Mouse (Mus musculus) hindbrain, embryonic 13.5 days (tissue): ENCODE measurements around the gene Nbdy. TPM values are rescaled to one million over a fixed set of nuclear protein-coding genes. Genes with fewer than 3 reads are reported as not detected.

Experiments
- ATAC-seq: fragments of 200-750 bp; cut with Nextera tagmentation; 2 replicates; pipeline ENCODE4 v1.8.0; 2017; ENCODE audit warnings: moderate TSS enrichment; ENCODE audit not compliant: low FRiP score
- H3K27ac ChIP-seq: fragments of 300-500 bp; sonication (generic); 2 replicates; pipeline ENCODE4 v1.5.1; 2015; ENCODE audit warnings: inconsistent platforms, mild to moderate bottlenecking, moderate library complexity
- H3K27me3 ChIP-seq: fragments of 300-500 bp; sonication (generic); 2 replicates; pipeline ENCODE4 v1.6.1; 2015; ENCODE audit warnings: mild to moderate bottlenecking, inconsistent platforms
- H3K36me3 ChIP-seq: fragments of 300-500 bp; sonication (generic); 2 replicates; pipeline ENCODE4 v1.6.1; 2015; ENCODE audit warnings: mild to moderate bottlenecking, inconsistent platforms
- H3K4me1 ChIP-seq: fragments of 300-500 bp; sonication (generic); replicated peaks from 2 replicates; pipeline ENCODE4 v1.6.1; 2015; ENCODE audit warnings: inconsistent platforms
- H3K4me2 ChIP-seq: fragments of 300-500 bp; sonication (generic); 2 replicates; pipeline ENCODE4 v1.6.1; 2015; ENCODE audit warnings: inconsistent platforms, mild to moderate bottlenecking, moderate library complexity
- H3K4me3 ChIP-seq: fragments of 300-500 bp; sonication (generic); 2 replicates; pipeline ENCODE4 v1.5.1; 2015; ENCODE audit warnings: mild to moderate bottlenecking, inconsistent platforms
- H3K9ac ChIP-seq: fragments of 300-500 bp; sonication (generic); 2 replicates; pipeline ENCODE4 v1.6.1; 2015; ENCODE audit warnings: mild to moderate bottlenecking, inconsistent platforms
- H3K9me3 ChIP-seq: fragments of 300-500 bp; sonication (generic); 2 replicates; pipeline ENCODE4 v1.6.1; 2016; ENCODE audit warnings: inconsistent platforms
- WGBS: fragments of 180-500 bp; shearing (Covaris S2); methylation state at CpG from one replicate; pipeline ENCODE4 v1.1.7; 2015; 5-methylcytosine and 5-hydroxymethylcytosine counted together
- polyA plus RNA-seq: library from polyadenylated mRNA; unstranded; fragments of >200 nt; fragmentation: Nextera tagmentation; extraction: Ambion mirVana; gene quantifications from 2 replicates; pipeline ENCODE4 v1.2.1, GENCODE M21; 2015

Nbdy gene
- 120 and 125 TPM in 2 replicates for polyA plus RNA-seq

- H3K9ac ChIP-seq: peak within 1 kb of the TSS; percentile 75
Observed at GRCm38 (mm10) chrX:153723110-153723916, at the start of gene Nbdy. Nbdy (plus strand) TSS chrX:153723590.

GRCm38 (mm10) chrX:153695782-153696395 is 27.5 kb upstream of the Nbdy start, which contains the start of gene Kctd12b:
Kctd12b (minus strand) TSS chrX:153696391.
- H3K9ac ChIP-seq: no peak within 1 kb of the TSS; the same call in 1 of the 2 replicates
- no peak for ATAC-seq
- H3K27ac ChIP-seq: no peak within 1 kb of the TSS

More at GRCm38 (mm10) chrX:153723110-153723916, at the start of gene Nbdy:
- 17% methylated on average over 32 of the region's 32 CpGs for WGBS
- Histone ChIP-seq H3K9me3 (no peaks in the 10 kb centered on the region), H3K27ac (peak within 1 kb of the TSS; percentile 91), H3K4me2 (peak within 1 kb of the TSS; percentile 59), H3K27me3 (no peaks in the 10 kb centered on the region), H3K36me3 (no peaks in the 10 kb centered on the region), H3K4me1 (peaks cover 8% of the 10 kb centered on the region; the same call in 1 of the 2 replicates), H3K4me3 (peak within 1 kb of the TSS; percentile 55)
- peak; percentile 93 for ATAC-seq

GRCm38 (mm10) chrX:153700463-153700862 is 22.9 kb upstream of the Nbdy start:
- no peak overlapping the region for H3K4me2 ChIP-seq
- H3K9me3 ChIP-seq: no peaks in the 10 kb centered on the region
- H3K27ac ChIP-seq: no peak overlapping the region
- H3K9ac ChIP-seq: no peak overlapping the region
- H3K4me1 ChIP-seq: no peaks in the 10 kb centered on the region
- no peaks in the 10 kb centered on the region for H3K27me3 ChIP-seq
- ATAC-seq: no peak
- WGBS: 92% methylated on average over 3 of the region's 3 CpGs
- H3K36me3 ChIP-seq: no peaks in the 10 kb centered on the region
- H3K4me3 ChIP-seq: no peak overlapping the region

More at GRCm38 (mm10) chrX:153695782-153696395, 27.5 kb upstream of the Nbdy start, which contains the start of gene Kctd12b:
- no peaks in the 10 kb centered on the region for H3K9me3 ChIP-seq
- H3K4me3 ChIP-seq: peak within 1 kb of the TSS; percentile 20
- 25% methylated on average over 11 of the region's 11 CpGs for WGBS
- peak within 1 kb of the TSS; percentile 37 for H3K4me2 ChIP-seq
- no peaks in the 10 kb centered on the region for H3K4me1 ChIP-seq
- 0 out of 2 replicates have a peak, but pooled peaks cover 3% of the 10 kb centered on the region for H3K27me3 ChIP-seq
- H3K36me3 ChIP-seq: no peaks in the 10 kb centered on the region

- no peak overlapping the region for H3K4me2 ChIP-seq
- H3K9me3 ChIP-seq: no peaks in the 10 kb centered on the region
- WGBS: 33% methylated on average over 4 of the region's 4 CpGs
- H3K27me3 ChIP-seq: no peaks in the 10 kb centered on the region
- no peaks in the 10 kb centered on the region for H3K4me1 ChIP-seq
- ATAC-seq: no peak
- no peaks in the 10 kb centered on the region for H3K36me3 ChIP-seq
- H3K27ac ChIP-seq: no peak overlapping the region
- no peak overlapping the region for H3K4me3 ChIP-seq
- no peak overlapping the region for H3K9ac ChIP-seq
Observed at GRCm38 (mm10) chrX:153707735-153708134, 15.7 kb upstream of the Nbdy start.

- Histone ChIP-seq H3K4me2 (no peak overlapping the region), H3K36me3 (no peaks in the 10 kb centered on the region), H3K4me1 (no peaks in the 10 kb centered on the region), H3K9me3 (no peaks in the 10 kb centered on the region), H3K9ac (no peak overlapping the region), H3K27me3 (no peaks in the 10 kb centered on the region), H3K4me3 (no peak overlapping the region), H3K27ac (no peak overlapping the region)
- 90% methylated on average over 2 of the region's 2 CpGs for WGBS
- no peak for ATAC-seq
Observed at GRCm38 (mm10) chrX:153716716-153717115, 6.7 kb upstream of the Nbdy start.

GRCm38 (mm10) chrX:153719602-153720001 is 3.8 kb upstream of the Nbdy start:
- no peak overlapping the region for H3K9ac ChIP-seq
- H3K4me3 ChIP-seq: no peak overlapping the region
- H3K27ac ChIP-seq: no peak overlapping the region
- no peaks in the 10 kb centered on the region for H3K9me3 ChIP-seq
- H3K4me2 ChIP-seq: no peak overlapping the region
- WGBS: 34% methylated on average over 4 of the region's 4 CpGs
- no peak for ATAC-seq
- no peaks in the 10 kb centered on the region for H3K4me1 ChIP-seq
- no peaks in the 10 kb centered on the region for H3K27me3 ChIP-seq
- no peaks in the 10 kb centered on the region for H3K36me3 ChIP-seq

GRCm38 (mm10) chrX:153724400-153724799 is 1.0 kb downstream of the Nbdy start:
- H3K9me3 ChIP-seq: no peaks in the 10 kb centered on the region

GRCm38 (mm10) chrX:153735697-153736096 is 12.3 kb downstream of the Nbdy start:
- Histone ChIP-seq H3K9me3 (no peaks in the 10 kb centered on the region), H3K4me2 (no peak overlapping the region), H3K27ac (no peak overlapping the region), H3K4me3 (no peak overlapping the region), H3K4me1 (no peaks in the 10 kb centered on the region), H3K27me3 (no peaks in the 10 kb centered on the region), H3K36me3 (peaks cover 18% of the 10 kb centered on the region), H3K9ac (no peak overlapping the region)
- no peak for ATAC-seq
- 83% methylated on average over 4 of the region's 4 CpGs for WGBS

More at GRCm38 (mm10) chrX:153724400-153724799, 1.0 kb downstream of the Nbdy start:
- 0 out of 2 replicates have a peak, but pooled peaks cover 3% of the 10 kb centered on the region for H3K36me3 ChIP-seq
- H3K4me3 ChIP-seq: peak overlapping the region; percentile 55
- peak overlapping the region; percentile 59 for H3K4me2 ChIP-seq
- H3K27me3 ChIP-seq: no peaks in the 10 kb centered on the region
- H3K9ac ChIP-seq: peak overlapping the region; percentile 49
- H3K27ac ChIP-seq: no peak overlapping the region
- ATAC-seq: peak; percentile 50; the same call in 1 of the 2 replicates
- WGBS: 34% methylated on average over 3 of the region's 3 CpGs
- peaks cover 8% of the 10 kb centered on the region; the same call in 1 of the 2 replicates for H3K4me1 ChIP-seq

GRCm38 (mm10) chrX:153742493-153742892 is 19.1 kb downstream of the Nbdy start:
- H3K9me3 ChIP-seq: no peaks in the 10 kb centered on the region
- H3K9ac ChIP-seq: no peak overlapping the region
- no peak overlapping the region for H3K4me3 ChIP-seq
- 96% methylated on average over 3 of the region's 3 CpGs for WGBS
- no peaks in the 10 kb centered on the region for H3K27me3 ChIP-seq
- H3K4me2 ChIP-seq: no peak overlapping the region
- no peaks in the 10 kb centered on the region for H3K36me3 ChIP-seq
- ATAC-seq: no peak
- H3K4me1 ChIP-seq: no peaks in the 10 kb centered on the region
- H3K27ac ChIP-seq: no peak overlapping the region

- Histone ChIP-seq H3K4me1 (no peaks in the 10 kb centered on the region), H3K9me3 (no peaks in the 10 kb centered on the region), H3K4me2 (no peak overlapping the region), H3K9ac (no peak overlapping the region), H3K27me3 (no peaks in the 10 kb centered on the region), H3K27ac (no peak overlapping the region), H3K4me3 (no peak overlapping the region), H3K36me3 (no peaks in the 10 kb centered on the region)
- WGBS: 48% methylated on average over 2 of the region's 2 CpGs
- no peak for ATAC-seq
Observed at GRCm38 (mm10) chrX:153749230-153749629, 25.8 kb downstream of the Nbdy start.
